Mouse (Mus musculus) myocyte (in vitro differentiated cells): ENCODE data around the gene Tstd3. TPM values are rescaled to one million over a fixed set of nuclear protein-coding genes. Genes with fewer than 3 reads are reported as not detected.

Experiments used
- H3K27me3 ChIP-seq: one replicate; pipeline ENCODE4 v1.6.1; 2011; ENCODE audit not compliant: control insufficient read depth, insufficient read depth, insufficient read length
- H3K36me3 ChIP-seq: one replicate; pipeline ENCODE4 v1.6.1; 2011; ENCODE audit not compliant: control insufficient read depth, insufficient read depth
- H3K4me2 ChIP-seq: one replicate; pipeline ENCODE4 v1.6.1; 2011; ENCODE audit warnings: low read depth, control low read depth
- H3K4me3 ChIP-seq: one replicate; pipeline ENCODE4 v1.5.1; 2011; ENCODE audit warnings: mild to moderate bottlenecking, control low read depth, moderate library complexity
- H3K79me2 ChIP-seq: one replicate; pipeline ENCODE4 v1.6.1; 2011; ENCODE audit not compliant: control insufficient read depth, insufficient read depth
- H3ac ChIP-seq: one replicate; pipeline ENCODE4 v1.6.1; 2011; ENCODE audit not compliant: control insufficient read depth, insufficient read length
- CEBPB ChIP-seq: IDR thresholded peaks from 2 replicates; pipeline ENCODE4 v1.6.1; 2011; ENCODE audit warnings: mild to moderate bottlenecking, moderate library complexity; ENCODE audit not compliant: poor library complexity, insufficient read depth, severe bottlenecking
- E2F4 ChIP-seq: IDR thresholded peaks from one replicate; pipeline ENCODE4 v1.6.1; 2011; ENCODE audit warnings: mild to moderate bottlenecking, control low read depth, moderate library complexity; ENCODE audit not compliant: insufficient read depth
- MAX ChIP-seq: IDR thresholded peaks from one replicate; pipeline ENCODE4 v1.6.1; 2011; ENCODE audit warnings: low read depth, mild to moderate bottlenecking, control low read depth
- MYOD1 ChIP-seq, 3 experiments: IDR thresholded peaks; one replicate each; pipeline ENCODE4 v1.6.1; 2011; ENCODE audit warnings: control low read depth in 2 of 3, low read depth in 2 of 3, mild to moderate bottlenecking in 2 of 3, moderate library complexity in 1 of 3; ENCODE audit not compliant: insufficient read length in 2 of 3, control insufficient read depth in 1 of 3
- MYOG ChIP-seq, 3 experiments: IDR thresholded peaks; one replicate each; pipeline ENCODE4 v1.6.1; 2011; ENCODE audit warnings: control low read depth in 2 of 3, low read depth in 2 of 3, mild to moderate bottlenecking in 2 of 3; ENCODE audit not compliant: insufficient read length in 2 of 3, control insufficient read depth in 1 of 3, insufficient read depth in 1 of 3
- POLR2A ChIP-seq: IDR thresholded peaks from one replicate; pipeline ENCODE4 v1.6.1; 2011; ENCODE audit warnings: low read depth, mild to moderate bottlenecking, control low read depth, moderate library complexity; ENCODE audit not compliant: insufficient read length
- POLR2AphosphoS2 ChIP-seq: IDR thresholded peaks from one replicate; pipeline ENCODE4 v1.6.1; 2011; ENCODE audit warnings: low read depth, control low read depth; ENCODE audit not compliant: insufficient read length
- REST ChIP-seq: IDR thresholded peaks from one replicate; pipeline ENCODE4 v1.6.1; 2011; ENCODE audit warnings: mild to moderate bottlenecking, control low read depth, moderate library complexity; ENCODE audit not compliant: insufficient read depth, insufficient read length
- SRF ChIP-seq: IDR thresholded peaks from one replicate; pipeline ENCODE4 v1.6.1; 2011; ENCODE audit warnings: low read depth; ENCODE audit not compliant: control insufficient read depth, insufficient read length
- TCF12 ChIP-seq: IDR thresholded peaks from one replicate; pipeline ENCODE4 v1.6.1; 2011; ENCODE audit warnings: mild to moderate bottlenecking, control low read depth; ENCODE audit not compliant: poor library complexity, insufficient read depth, severe bottlenecking
- TCF3 ChIP-seq: IDR thresholded peaks from one replicate; pipeline ENCODE4 v1.6.1; 2011; ENCODE audit warnings: low read depth, control low read depth; ENCODE audit not compliant: insufficient read length
- USF1 ChIP-seq: IDR thresholded peaks from one replicate; pipeline ENCODE4 v1.6.1; 2011; ENCODE audit warnings: low read depth, mild to moderate bottlenecking, control low read depth, moderate library complexity
- polyA plus RNA-seq: library from polyadenylated mRNA; unstranded; fragments of >200 nt; fragmentation: generic; extraction: Trizol; gene quantifications from one replicate; pipeline ENCODE4 v1.2.1, GENCODE M21; 2012; ENCODE audit warnings: missing spikeins

Tstd3 gene
- polyA plus RNA-seq, 1 experiment, result 7.5 TPM

GRCm38 (mm10) chr4:21772306-21772705, 5.3 kb upstream of the Tstd3 start:
- no peak overlapping the region for H3K4me3 ChIP-seq
- no peaks in the 10 kb centered on the region for H3K36me3 ChIP-seq
- TF ChIP-seq POLR2AphosphoS2, result no peak
- no peak for TF ChIP-seq USF1
- TF ChIP-seq SRF, result no peak
- TF ChIP-seq MYOD1 (IDR thresholded peaks at IDR 0.05; ENCODE audit: control insufficient read depth in 1 of 3, insufficient read length in 2 of 3, low read depth in 2 of 3), result no peak
- no peak for TF ChIP-seq MAX
- no peak for TF ChIP-seq POLR2A
- TF ChIP-seq E2F4, result no peak
- TF ChIP-seq TCF3, result no peak
- TF ChIP-seq MYOG (IDR thresholded peaks at IDR 0.05; ENCODE audit: control insufficient read depth in 1 of 3, insufficient read depth in 1 of 3, insufficient read length in 2 of 3, low read depth in 2 of 3), result no peak
- no peak overlapping the region for H3K4me2 ChIP-seq
- H3ac ChIP-seq, result no peak overlapping the region
- H3K79me2 ChIP-seq, result peaks cover 11% of the 10 kb centered on the region
- no peaks in the 10 kb centered on the region for H3K27me3 ChIP-seq

- H3K79me2 ChIP-seq, result no peaks in the 10 kb centered on the region
- no peaks in the 10 kb centered on the region for H3K27me3 ChIP-seq
- H3K4me2 ChIP-seq, result no peak overlapping the region
- H3K4me3 ChIP-seq, result no peak overlapping the region
- no peak overlapping the region for H3ac ChIP-seq
- TF ChIP-seq REST (no peak), E2F4 (no peak), SRF (no peak), USF1 (no peak), TCF3 (no peak), CEBPB (no peak), TCF12 (no peak)
- H3K36me3 ChIP-seq, result no peaks in the 10 kb centered on the region
Observed at GRCm38 (mm10) chr4:21771064-21771463, 4.1 kb upstream of the Tstd3 start.

GRCm38 (mm10) chr4:21766171-21766862, 695 bp downstream of the Tstd3 start:
- no peaks in the 10 kb centered on the region for H3K27me3 ChIP-seq
- no peaks in the 10 kb centered on the region for H3K79me2 ChIP-seq
- peak overlapping the region; percentile 78 for H3K4me2 ChIP-seq
- no peaks in the 10 kb centered on the region for H3K36me3 ChIP-seq
- no peak overlapping the region for H3ac ChIP-seq
- H3K4me3 ChIP-seq, result peak overlapping the region; percentile 57
- no peak for TF ChIP-seq E2F4
- no peak for TF ChIP-seq MYOD1 (IDR thresholded peaks at IDR 0.05; ENCODE audit: control insufficient read depth in 1 of 3, insufficient read length in 2 of 3, low read depth in 2 of 3)
- no peak for TF ChIP-seq REST
- no peak for TF ChIP-seq MAX
- TF ChIP-seq SRF, result no peak
- TF ChIP-seq USF1, result no peak

DNA sequence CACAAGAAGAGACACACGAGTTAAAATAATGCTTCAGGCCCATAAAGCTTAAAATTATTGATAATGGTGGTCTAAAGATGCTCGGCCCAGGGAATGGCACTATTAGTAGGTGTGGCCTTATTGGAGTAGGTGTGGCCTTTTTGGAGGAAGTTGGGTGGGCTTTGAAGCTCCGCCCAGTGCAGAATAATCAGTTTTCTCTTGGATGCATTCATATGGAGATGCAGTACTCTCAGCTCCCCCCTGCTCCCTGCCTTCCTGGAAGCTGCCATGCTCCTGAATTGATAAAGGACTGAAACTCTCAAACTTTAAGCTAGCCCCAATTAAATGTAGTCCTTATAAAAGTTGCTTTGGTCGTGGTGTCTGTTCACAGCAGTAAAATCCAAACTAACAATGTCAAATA, 3.2 kb downstream of the Tstd3 start:
- Histone ChIP-seq H3K27me3 (no peaks in the 10 kb centered on the region), H3K36me3 (peaks cover 4% of the 10 kb centered on the region), H3K79me2 (no peaks in the 10 kb centered on the region), H3ac (no peak overlapping the region), H3K4me3 (no peak overlapping the region), H3K4me2 (no peak overlapping the region)
- no peak for TF ChIP-seq POLR2AphosphoS2
- no peak for TF ChIP-seq TCF12

- Histone ChIP-seq H3K27me3 (no peaks in the 10 kb centered on the region), H3K4me2 (no peak overlapping the region), H3K79me2 (no peaks in the 10 kb centered on the region), H3K36me3 (peaks cover 4% of the 10 kb centered on the region), H3ac (no peak overlapping the region), H3K4me3 (no peak overlapping the region)
- TF ChIP-seq POLR2A, result no peak
- TF ChIP-seq POLR2AphosphoS2, result no peak
- no peak for TF ChIP-seq E2F4
- TF ChIP-seq TCF12, result no peak
- TF ChIP-seq REST, result no peak
- no peak for TF ChIP-seq MYOD1 (IDR thresholded peaks at IDR 0.05; ENCODE audit: control insufficient read depth in 1 of 3, insufficient read length in 2 of 3, low read depth in 2 of 3)
- no peak for TF ChIP-seq MYOG (IDR thresholded peaks at IDR 0.05; ENCODE audit: control insufficient read depth in 1 of 3, insufficient read depth in 1 of 3, insufficient read length in 2 of 3, low read depth in 2 of 3)
- no peak for TF ChIP-seq USF1
- no peak for TF ChIP-seq CEBPB
- TF ChIP-seq MAX, result no peak
- no peak for TF ChIP-seq TCF3
- no peak for TF ChIP-seq SRF
Observed at GRCm38 (mm10) chr4:21761416-21762160, 5.4 kb downstream of the Tstd3 start.
